Mouse (Mus musculus) midbrain, postnatal 0 days (tissue): ENCODE measurements around the gene D1Ertd622e. TPM values are rescaled to one million over a fixed set of nuclear protein-coding genes. Genes with fewer than 3 reads are reported as not detected.

Source experiments
- ATAC-seq: fragments of 200-750 bp; cut with Nextera tagmentation; 2 replicates; pipeline ENCODE4 v1.8.0; 2017; ENCODE audit warnings: moderate number of reproducible peaks, mild to moderate bottlenecking, moderate TSS enrichment, moderate library complexity; ENCODE audit not compliant: low FRiP score
- DNase-seq: peaks from one replicate; pipeline ENCODE4 v3.0.0-alpha.2; 2015; ENCODE audit warnings: low spot score
- H3K27ac ChIP-seq: fragments of 300-500 bp; sonication (generic); 2 replicates; pipeline ENCODE4 v1.5.1; 2014; ENCODE audit warnings: low read depth, mild to moderate bottlenecking, low read length, mixed read lengths
- H3K27me3 ChIP-seq: fragments of 300-500 bp; sonication (generic); 2 replicates; pipeline ENCODE4 v1.6.1; 2014; ENCODE audit warnings: low read length, control low read depth, mixed read lengths; ENCODE audit not compliant: insufficient read depth
- H3K36me3 ChIP-seq: fragments of 300-500 bp; sonication (generic); 2 replicates; pipeline ENCODE4 v1.6.1; 2014; ENCODE audit warnings: low read length, control low read depth, mixed read lengths; ENCODE audit not compliant: insufficient read depth
- H3K4me1 ChIP-seq: fragments of 300-500 bp; sonication (generic); 2 replicates; pipeline ENCODE4 v1.6.1; 2014; ENCODE audit warnings: mild to moderate bottlenecking, control low read depth, antibody characterized with exemption, low read length, mixed read lengths; ENCODE audit not compliant: insufficient read depth
- H3K4me2 ChIP-seq: fragments of 300-500 bp; sonication (generic); 2 replicates; pipeline ENCODE4 v1.6.1; 2014; ENCODE audit warnings: low read depth, mild to moderate bottlenecking, low read length, mixed read lengths; ENCODE audit not compliant: poor library complexity, severe bottlenecking
- H3K4me3 ChIP-seq: fragments of 300-500 bp; sonication (generic); 2 replicates; pipeline ENCODE4 v1.5.1; 2014; ENCODE audit warnings: low read depth, mild to moderate bottlenecking, low read length, moderate library complexity
- H3K9ac ChIP-seq: fragments of 300-500 bp; sonication (generic); replicated peaks from 2 replicates; pipeline ENCODE4 v1.6.1; 2014; ENCODE audit warnings: mild to moderate bottlenecking, low read length, moderate library complexity, mixed read lengths; ENCODE audit not compliant: poor library complexity, severe bottlenecking
- H3K9me3 ChIP-seq: fragments of 300-500 bp; sonication (generic); 2 replicates; pipeline ENCODE4 v1.6.1; 2016; ENCODE audit warnings: low read length, control low read depth
- CTCF ChIP-seq: IDR thresholded peaks from 2 replicates; pipeline ENCODE4 v1.5.1; 2016; ENCODE audit warnings: antibody characterized with exemption, mild to moderate bottlenecking
- WGBS: fragments of 180-500 bp; shearing (Covaris S2); extraction: QIAGEN DNeasy Blood & Tissue Kit; methylation state at CpG from one replicate; pipeline ENCODE4 v1.1.7; 2014; 5-methylcytosine and 5-hydroxymethylcytosine counted together
- polyA plus RNA-seq: library from polyadenylated mRNA; unstranded; fragments of >200 nt; fragmentation: Nextera tagmentation; extraction: Ambion mirVana; gene quantifications from 2 replicates; pipeline ENCODE4 v1.2.1, GENCODE M21; 2015
- total RNA-seq: library from RNA; depleted of rRNA; stranded (reverse); fragments of >200 nt; gene quantifications from 2 replicates; pipeline ENCODE4 v1.2.3, GENCODE M21; 2014; rRNA removed

Gene D1Ertd622e
- total and polyA plus RNA-seq, 2 experiments from 2014 or later = 32.9 to 57.0 TPM

GRCm38 (mm10) chr1:97564641-97565040 lies 97.2 kb downstream of the D1Ertd622e start:
- no peaks in the 10 kb centered on the region for H3K9me3 ChIP-seq
- H3K4me1 ChIP-seq = no peaks in the 10 kb centered on the region
- H3K27ac ChIP-seq = no peak overlapping the region
- no peak overlapping the region for H3K4me2 ChIP-seq
- WGBS = 91% methylated on average over 1 of the region's 1 CpGs
- no peak for ATAC-seq
- TF ChIP-seq CTCF = no peak
- no peaks in the 10 kb centered on the region for H3K36me3 ChIP-seq
- no peak overlapping the region for H3K4me3 ChIP-seq
- no peaks in the 10 kb centered on the region for H3K27me3 ChIP-seq
- H3K9ac ChIP-seq = no peak overlapping the region
- no peak for DNase-seq

- no peaks in the 10 kb centered on the region for H3K36me3 ChIP-seq
- no peak for TF ChIP-seq CTCF
- no peaks in the 10 kb centered on the region for H3K4me1 ChIP-seq
- ATAC-seq = no peak
- no peak overlapping the region for H3K27ac ChIP-seq
- H3K9ac ChIP-seq = no peak overlapping the region
- no peaks in the 10 kb centered on the region for H3K9me3 ChIP-seq
- H3K4me2 ChIP-seq = no peak overlapping the region
- no peak for DNase-seq
- no peaks in the 10 kb centered on the region for H3K27me3 ChIP-seq
- 90% methylated on average over 3 of the region's 3 CpGs for WGBS
- no peak overlapping the region for H3K4me3 ChIP-seq
Measured at GRCm38 (mm10) chr1:97562867-97563266, 99.0 kb downstream of the D1Ertd622e start.

Other genes with a start within 250 kb of the D1Ertd622e start
- gene Gin1, start 108.1 kb upstream of the D1Ertd622e start, total RNA-seq = 2.2 and 8.6 TPM in 2 replicates
- gene Gin1, start 108.1 kb upstream of the D1Ertd622e start, polyA plus RNA-seq = 11.2 and 13.1 TPM in 2 replicates
- gene Ppip5k2, start 108.3 kb upstream of the D1Ertd622e start, total RNA-seq = 56.0 and 66.2 TPM in 2 replicates
- 32.8 and 37.0 TPM in 2 replicates for gene Ppip5k2, start 108.3 kb upstream of the D1Ertd622e start, polyA plus RNA-seq